Mouse (Mus musculus) stomach, embryonic 16.5 days (tissue): Measurements from ENCODE around the gene Raet1e. TPM values are rescaled to one million over a fixed set of nuclear protein-coding genes. Genes with fewer than 3 reads are reported as not detected.
"Not testable (repeated sequence)": the region's sequence is repeated elsewhere in the genome, so short reads cannot be mapped to it uniquely, and the experiment has no call there.

Experiments used
- ATAC-seq: fragments of 200-750 bp; cut with Nextera tagmentation; 2 replicates; pipeline ENCODE4 v1.8.0; 2017; ENCODE audit warnings: moderate number of reproducible peaks, moderate TSS enrichment; ENCODE audit not compliant: insufficient read depth, low FRiP score
- H3K27ac ChIP-seq: fragments of 300-500 bp; sonication (generic); 2 replicates; pipeline ENCODE4 v1.5.1; 2014; ENCODE audit warnings: low read length
- H3K27me3 ChIP-seq: fragments of 300-500 bp; sonication (generic); 2 replicates; pipeline ENCODE4 v1.6.1; 2014; ENCODE audit warnings: low read length, control low read depth, mixed read lengths; ENCODE audit not compliant: control insufficient read depth, insufficient read depth
- H3K36me3 ChIP-seq: fragments of 300-500 bp; sonication (generic); 2 replicates; pipeline ENCODE4 v1.6.1; 2014; ENCODE audit warnings: low read length; ENCODE audit not compliant: control insufficient read depth, insufficient read depth
- H3K4me1 ChIP-seq: fragments of 300-500 bp; sonication (generic); 2 replicates; pipeline ENCODE4 v1.6.1; 2014; ENCODE audit warnings: low read length, control low read depth, mixed read lengths; ENCODE audit not compliant: control insufficient read depth, insufficient read depth
- H3K4me2 ChIP-seq: fragments of 300-500 bp; sonication (generic); 2 replicates; pipeline ENCODE4 v1.6.1; 2014; ENCODE audit warnings: low read depth, low read length, mixed read lengths
- H3K4me3 ChIP-seq: fragments of 300-500 bp; sonication (generic); replicated peaks from 2 replicates; pipeline ENCODE4 v1.5.1; 2014; ENCODE audit warnings: mild to moderate bottlenecking, low read length
- H3K9ac ChIP-seq: fragments of 300-500 bp; sonication (generic); 2 replicates; pipeline ENCODE4 v1.6.1; 2014; ENCODE audit warnings: low read length
- H3K9me3 ChIP-seq: fragments of 300-500 bp; sonication (generic); replicated peaks from 2 replicates; pipeline ENCODE4 v1.6.1; 2016; ENCODE audit warnings: low read length, control low read depth; ENCODE audit not compliant: control insufficient read depth
- WGBS: fragments of 180-500 bp; shearing (Covaris S2); extraction: QIAGEN DNeasy Blood & Tissue Kit; methylation state at CpG from one replicate; pipeline ENCODE4 v1.1.7; 2014; 5-methylcytosine and 5-hydroxymethylcytosine counted together
- polyA plus RNA-seq: library from polyadenylated mRNA; unstranded; fragments of >200 nt; fragmentation: Nextera tagmentation; extraction: Ambion mirVana; gene quantifications from 2 replicates; pipeline ENCODE4 v1.2.1, GENCODE M21; 2015

Raet1e gene
- polyA plus RNA-seq, 1 experiment from 2014 or later: 7.9 TPM

GRCm38 (mm10) chr10:22381226-22381625, 222.9 kb downstream of the Raet1e start:
- not testable (repeated sequence) for H3K4me3 ChIP-seq, ATAC-seq

GRCm38 (mm10) chr10:22390146-22390545, 231.8 kb downstream of the Raet1e start:
- H3K4me3 ChIP-seq, H3K9me3 ChIP-seq, H3K36me3 ChIP-seq, H3K4me2 ChIP-seq, H3K4me1 ChIP-seq, ATAC-seq, H3K27me3 ChIP-seq, H3K9ac ChIP-seq, H3K27ac ChIP-seq: not testable (repeated sequence)
- 92% methylated on average over 7 of the region's 7 CpGs for WGBS

More at GRCm38 (mm10) chr10:22381226-22381625, 222.9 kb downstream of the Raet1e start:
- 6% methylated on average over 5 of the region's 10 CpGs for WGBS
- H3K27me3 ChIP-seq, H3K9ac ChIP-seq, H3K4me1 ChIP-seq, H3K36me3 ChIP-seq, H3K9me3 ChIP-seq, H3K27ac ChIP-seq, H3K4me2 ChIP-seq: not testable (repeated sequence)

- not testable (repeated sequence) for H3K9ac ChIP-seq, H3K36me3 ChIP-seq, H3K4me2 ChIP-seq, H3K9me3 ChIP-seq, H3K27ac ChIP-seq, ATAC-seq, H3K27me3 ChIP-seq, H3K4me1 ChIP-seq, H3K4me3 ChIP-seq
- WGBS: 52% methylated on average over 2 of the region's 5 CpGs
Measured at GRCm38 (mm10) chr10:22391616-22392015, 233.2 kb downstream of the Raet1e start.

- not testable (repeated sequence) for H3K36me3 ChIP-seq, ATAC-seq, H3K27ac ChIP-seq, H3K4me2 ChIP-seq, H3K9ac ChIP-seq, H3K9me3 ChIP-seq, H3K4me3 ChIP-seq, H3K27me3 ChIP-seq, H3K4me1 ChIP-seq
- WGBS: no CpG with 5 or more reads among the region's 2 CpGs
Measured at GRCm38 (mm10) chr10:22393028-22393824, 234.9 kb downstream of the Raet1e start.

- 0% methylated on average over 1 of the region's 1 CpGs for WGBS
- H3K27ac ChIP-seq, H3K36me3 ChIP-seq, H3K9ac ChIP-seq, H3K4me3 ChIP-seq, H3K27me3 ChIP-seq, ATAC-seq, H3K9me3 ChIP-seq, H3K4me1 ChIP-seq, H3K4me2 ChIP-seq: not testable (repeated sequence)
Measured at GRCm38 (mm10) chr10:22396680-22397079, 238.3 kb downstream of the Raet1e start.

GRCm38 (mm10) chr10:22402225-22402917, 244.0 kb downstream of the Raet1e start:
- not testable (repeated sequence) for H3K9me3 ChIP-seq, H3K4me1 ChIP-seq, H3K36me3 ChIP-seq, H3K4me3 ChIP-seq, H3K27me3 ChIP-seq, H3K27ac ChIP-seq, H3K4me2 ChIP-seq, H3K9ac ChIP-seq
- peak; percentile 85 for ATAC-seq
- 7% methylated on average over 9 of the region's 11 CpGs for WGBS

GRCm38 (mm10) chr10:22413702-22414494, 255.5 kb downstream of the Raet1e start:
- not testable (repeated sequence) for H3K36me3 ChIP-seq, H3K9me3 ChIP-seq, H3K4me2 ChIP-seq, H3K9ac ChIP-seq, H3K4me3 ChIP-seq, H3K4me1 ChIP-seq, H3K27ac ChIP-seq, H3K27me3 ChIP-seq
- WGBS: 10% methylated on average over 1 of the region's 8 CpGs
- ATAC-seq: peak; percentile 44; the same call in 1 of the 2 replicates
